Mouse (Mus musculus) stomach, postnatal 0 days (tissue): ENCODE measurements around the gene Tbca.

Source experiments
- CTCF ChIP-seq: IDR thresholded peaks from 2 replicates; pipeline ENCODE4 v1.5.1; 2016; ENCODE audit warnings: antibody characterized with exemption, low read depth, mild to moderate bottlenecking, moderate library complexity
- EP300 ChIP-seq: optimal IDR thresholded peaks from 2 replicates; pipeline ENCODE3; 2016; ENCODE audit warnings: antibody characterized with exemption

GRCm38 (mm10) chr13:94883163-94883965 lies 94.7 kb downstream of the Tbca start:
- no peak for TF ChIP-seq CTCF
- TF ChIP-seq EP300: no peak
